Mouse (Mus musculus): ENCODE data around the gene Dlg4.
"Not testable (repeated sequence)": the region's sequence is repeated elsewhere in the genome, so short reads cannot be mapped to it uniquely, and the experiment has no call there.

Dlg4 gene

GRCm38 (mm10) chr11:69997070-69997509, 19.7 kb upstream of the Dlg4 start:
- peak; percentile 94 to 97 for DNase-seq

- no peak for DNase-seq
Observed at GRCm38 (mm10) chr11:69998567-69999491, 17.9 kb upstream of the Dlg4 start.

- DNase-seq = no peak
Observed at GRCm38 (mm10) chr11:69999666-70000065, 17.1 kb upstream of the Dlg4 start.

GRCm38 (mm10) chr11:70000396-70000898, 16.3 kb upstream of the Dlg4 start, which contains the start of gene Dvl2:
Gene Dvl2 (plus strand): TSS chr11:70000595.
- DNase-seq = peak; percentile 94 to 97

GRCm38 (mm10) chr11:70001159-70001558, 15.6 kb upstream of the Dlg4 start:
- DNase-seq = no peak

GRCm38 (mm10) chr11:70001865-70002264, 14.9 kb upstream of the Dlg4 start:
- peak; percentile 31 to 74 for DNase-seq

- no peak for DNase-seq
Observed at GRCm38 (mm10) chr11:70002471-70002870, 14.3 kb upstream of the Dlg4 start.

GRCm38 (mm10) chr11:70005521-70005920, 11.2 kb upstream of the Dlg4 start:
- DNase-seq = peak in 1 of 2 experiments; percentile 54

- DNase-seq = no peak
Observed at GRCm38 (mm10) chr11:70010033-70010432, 6.7 kb upstream of the Dlg4 start.

GRCm38 (mm10) chr11:70010548-70010947, 6.2 kb upstream of the Dlg4 start:
- DNase-seq = no peak

GRCm38 (mm10) chr11:70010961-70011360, 5.8 kb upstream of the Dlg4 start:
- no peak for DNase-seq

GRCm38 (mm10) chr11:70012931-70013330, 3.8 kb upstream of the Dlg4 start:
- DNase-seq = no peak

- DNase-seq = no peak
Observed at GRCm38 (mm10) chr11:70013408-70013807, 3.3 kb upstream of the Dlg4 start.

- no peak for DNase-seq
Observed at GRCm38 (mm10) chr11:70014051-70014450, 2.7 kb upstream of the Dlg4 start.

GRCm38 (mm10) chr11:70014880-70015558, 1.7 kb upstream of the Dlg4 start, which contains the start of gene Acadvl:
Gene Acadvl (minus strand): TSS chr11:70015411.
- DNase-seq = peak; percentile 96 to 97

- DNase-seq = no peak
Observed at GRCm38 (mm10) chr11:70015677-70016076, 1.1 kb upstream of the Dlg4 start.

GRCm38 (mm10) chr11:70016177-70016576, 565 bp upstream of the Dlg4 start:
- not testable (repeated sequence) for DNase-seq

GRCm38 (mm10) chr11:70017199-70017767, 541 bp downstream of the Dlg4 start:
- no peak for DNase-seq

GRCm38 (mm10) chr11:70018131-70018990, 1.6 kb downstream of the Dlg4 start:
- DNase-seq = peak in 1 of 2 experiments; percentile 51

GRCm38 (mm10) chr11:70019495-70020021, 2.8 kb downstream of the Dlg4 start:
- no peak for DNase-seq

- no peak for DNase-seq
Observed at GRCm38 (mm10) chr11:70020022-70020631, 3.4 kb downstream of the Dlg4 start.
